Mouse (Mus musculus): Measurements from ENCODE around the gene Atp1b2. TPM values are rescaled to one million over a fixed set of nuclear protein-coding genes. Genes with fewer than 3 reads are reported as not detected.

Atp1b2 gene
- polyA plus RNA-seq, 1 experiment from 2014 or later, result 25.6 TPM

GRCm38 (mm10) chr11:69579128-69580017, 26.4 kb downstream of the Atp1b2 start:
- Histone ChIP-seq H3K27ac (ENCODE audit: low read length) (peak overlapping the region; percentile 96), H3K9me3 (replicated peaks; ENCODE audit: control insufficient read depth, low read length) (no peaks in the 10 kb centered on the region), H3K4me1 (ENCODE audit: control insufficient read depth, insufficient read depth, low read length) (peaks cover 24% of the 10 kb centered on the region), H3K4me3 (ENCODE audit: low read length) (peak overlapping the region; percentile 88), H3K9ac (ENCODE audit: low read length) (peak overlapping the region; percentile 81), H3K36me3 (ENCODE audit: control insufficient read depth, insufficient read depth) (peaks cover 2% of the 10 kb centered on the region; the same call in 1 of the 2 replicates), H3K4me2 (ENCODE audit: low read depth, low read length) (peak overlapping the region; percentile 79), H3K27me3 (ENCODE audit: control insufficient read depth, insufficient read depth, low read length) (no peaks in the 10 kb centered on the region)
- ATAC-seq (replicated peaks; ENCODE audit: extremely low read depth, insufficient read depth, low FRiP score), result peak; percentile 85
- under 1% methylated on average over 39 of the region's 39 CpGs for WGBS

- Histone ChIP-seq H3K36me3 (ENCODE audit: control insufficient read depth, insufficient read depth) (no peaks in the 10 kb centered on the region), H3K27ac (ENCODE audit: low read length) (no peak overlapping the region), H3K4me2 (ENCODE audit: low read depth, low read length) (peak overlapping the region; percentile 79), H3K4me3 (ENCODE audit: low read length) (peak overlapping the region; percentile 88), H3K27me3 (ENCODE audit: control insufficient read depth, insufficient read depth, low read length) (no peaks in the 10 kb centered on the region), H3K9ac (ENCODE audit: low read length) (peak overlapping the region; percentile 81), H3K4me1 (ENCODE audit: control insufficient read depth, insufficient read depth, low read length) (peaks cover 24% of the 10 kb centered on the region), H3K9me3 (replicated peaks; ENCODE audit: control insufficient read depth, low read length) (no peaks in the 10 kb centered on the region)
- 8% methylated on average over 15 of the region's 15 CpGs for WGBS
- no peak for ATAC-seq (replicated peaks; ENCODE audit: extremely low read depth, insufficient read depth, low FRiP score)
These were observed 27.4 kb downstream of the Atp1b2 start for GRCm38 (mm10) chr11:69578301-69578700.

GRCm38 (mm10) chr11:69576307-69576706, 29.4 kb downstream of the Atp1b2 start:
- no peak for ATAC-seq (replicated peaks; ENCODE audit: extremely low read depth, insufficient read depth, low FRiP score)
- H3K27me3 ChIP-seq (ENCODE audit: control insufficient read depth, insufficient read depth, low read length), result no peaks in the 10 kb centered on the region
- no peaks in the 10 kb centered on the region for H3K9me3 ChIP-seq (replicated peaks; ENCODE audit: control insufficient read depth, low read length)
- H3K27ac ChIP-seq (ENCODE audit: low read length), result no peak overlapping the region
- 66% methylated on average over 5 of the region's 5 CpGs for WGBS
- H3K36me3 ChIP-seq (ENCODE audit: control insufficient read depth, insufficient read depth), result no peaks in the 10 kb centered on the region
- no peak overlapping the region for H3K4me3 ChIP-seq (ENCODE audit: low read length)
- no peak overlapping the region for H3K4me2 ChIP-seq (ENCODE audit: low read depth, low read length)
- no peak overlapping the region for H3K9ac ChIP-seq (ENCODE audit: low read length)
- H3K4me1 ChIP-seq (ENCODE audit: control insufficient read depth, insufficient read depth, low read length), result peaks cover 17% of the 10 kb centered on the region

- H3K9me3 ChIP-seq (replicated peaks; ENCODE audit: control insufficient read depth, low read length), result no peaks in the 10 kb centered on the region
- H3K9ac ChIP-seq (ENCODE audit: low read length), result no peak overlapping the region
- no peak overlapping the region for H3K27ac ChIP-seq (ENCODE audit: low read length)
- H3K27me3 ChIP-seq (ENCODE audit: control insufficient read depth, insufficient read depth, low read length), result no peaks in the 10 kb centered on the region
- no peak overlapping the region for H3K4me3 ChIP-seq (ENCODE audit: low read length)
- peaks cover 17% of the 10 kb centered on the region for H3K4me1 ChIP-seq (ENCODE audit: control insufficient read depth, insufficient read depth, low read length)
- WGBS, result 47% methylated on average over 3 of the region's 3 CpGs
- peaks cover 6% of the 10 kb centered on the region; the same call in 1 of the 2 replicates for H3K36me3 ChIP-seq (ENCODE audit: control insufficient read depth, insufficient read depth)
- no peak overlapping the region for H3K4me2 ChIP-seq (ENCODE audit: low read depth, low read length)
- ATAC-seq (replicated peaks; ENCODE audit: extremely low read depth, insufficient read depth, low FRiP score), result no peak
These were observed 30.5 kb downstream of the Atp1b2 start for GRCm38 (mm10) chr11:69575220-69575619.

- no peak overlapping the region for H3K4me2 ChIP-seq (ENCODE audit: low read depth, low read length)
- no peak for ATAC-seq (replicated peaks; ENCODE audit: extremely low read depth, insufficient read depth, low FRiP score)
- H3K9me3 ChIP-seq (replicated peaks; ENCODE audit: control insufficient read depth, low read length), result no peaks in the 10 kb centered on the region
- H3K27ac ChIP-seq (ENCODE audit: low read length), result no peak overlapping the region
- WGBS, result 65% methylated on average over 8 of the region's 8 CpGs
- peaks cover 12% of the 10 kb centered on the region; the same call in 1 of the 2 replicates for H3K36me3 ChIP-seq (ENCODE audit: control insufficient read depth, insufficient read depth)
- no peak overlapping the region for H3K4me3 ChIP-seq (ENCODE audit: low read length)
- H3K9ac ChIP-seq (ENCODE audit: low read length), result no peak overlapping the region
- H3K4me1 ChIP-seq (ENCODE audit: control insufficient read depth, insufficient read depth, low read length), result peaks cover 21% of the 10 kb centered on the region
- no peaks in the 10 kb centered on the region for H3K27me3 ChIP-seq (ENCODE audit: control insufficient read depth, insufficient read depth, low read length)
These were observed 40.6 kb downstream of the Atp1b2 start for GRCm38 (mm10) chr11:69565131-69565530.

GRCm38 (mm10) chr11:69564391-69564790, 41.4 kb downstream of the Atp1b2 start:
- Histone ChIP-seq H3K4me3 (ENCODE audit: low read length) (no peak overlapping the region), H3K36me3 (ENCODE audit: control insufficient read depth, insufficient read depth) (peaks cover 12% of the 10 kb centered on the region; the same call in 1 of the 2 replicates), H3K9me3 (replicated peaks; ENCODE audit: control insufficient read depth, low read length) (no peaks in the 10 kb centered on the region), H3K4me2 (ENCODE audit: low read depth, low read length) (no peak overlapping the region), H3K27ac (ENCODE audit: low read length) (no peak overlapping the region), H3K4me1 (ENCODE audit: control insufficient read depth, insufficient read depth, low read length) (peaks cover 25% of the 10 kb centered on the region), H3K27me3 (ENCODE audit: control insufficient read depth, insufficient read depth, low read length) (no peaks in the 10 kb centered on the region), H3K9ac (ENCODE audit: low read length) (no peak overlapping the region)
- 57% methylated on average over 3 of the region's 3 CpGs for WGBS
- no peak for ATAC-seq (replicated peaks; ENCODE audit: extremely low read depth, insufficient read depth, low FRiP score)

- H3K36me3 ChIP-seq (ENCODE audit: control insufficient read depth, insufficient read depth), result peaks cover 12% of the 10 kb centered on the region; the same call in 1 of the 2 replicates
- H3K27me3 ChIP-seq (ENCODE audit: control insufficient read depth, insufficient read depth, low read length), result no peaks in the 10 kb centered on the region
- H3K4me2 ChIP-seq (ENCODE audit: low read depth, low read length), result no peak overlapping the region
- no peak overlapping the region for H3K9ac ChIP-seq (ENCODE audit: low read length)
- WGBS, result 56% methylated on average over 13 of the region's 13 CpGs
- peaks cover 27% of the 10 kb centered on the region for H3K4me1 ChIP-seq (ENCODE audit: control insufficient read depth, insufficient read depth, low read length)
- no peak overlapping the region for H3K27ac ChIP-seq (ENCODE audit: low read length)
- H3K9me3 ChIP-seq (replicated peaks; ENCODE audit: control insufficient read depth, low read length), result no peaks in the 10 kb centered on the region
- H3K4me3 ChIP-seq (ENCODE audit: low read length), result no peak overlapping the region
- no peak for ATAC-seq (replicated peaks; ENCODE audit: extremely low read depth, insufficient read depth, low FRiP score)
These were observed 42.4 kb downstream of the Atp1b2 start for GRCm38 (mm10) chr11:69563373-69563772.

- peak overlapping the region; percentile 97 for H3K27ac ChIP-seq (ENCODE audit: low read length)
- ATAC-seq (replicated peaks; ENCODE audit: extremely low read depth, insufficient read depth, low FRiP score), result no peak
- H3K27me3 ChIP-seq (ENCODE audit: control insufficient read depth, insufficient read depth, low read length), result no peaks in the 10 kb centered on the region
- peak overlapping the region; percentile 96 for H3K4me2 ChIP-seq (ENCODE audit: low read depth, low read length)
- peaks cover 12% of the 10 kb centered on the region; the same call in 1 of the 2 replicates for H3K36me3 ChIP-seq (ENCODE audit: control insufficient read depth, insufficient read depth)
- peaks cover 34% of the 10 kb centered on the region for H3K4me1 ChIP-seq (ENCODE audit: control insufficient read depth, insufficient read depth, low read length)
- WGBS, result 30% methylated on average over 16 of the region's 16 CpGs
- peak overlapping the region; percentile 94 for H3K9ac ChIP-seq (ENCODE audit: low read length)
- peak overlapping the region; percentile 78 for H3K4me3 ChIP-seq (ENCODE audit: low read length)
- H3K9me3 ChIP-seq (replicated peaks; ENCODE audit: control insufficient read depth, low read length), result no peaks in the 10 kb centered on the region
These were observed 44.6 kb downstream of the Atp1b2 start for GRCm38 (mm10) chr11:69560896-69561854.

All from heart, embryonic 16.5 days (tissue).